Mouse (Mus musculus): ENCODE results near the gene Col24a1.
"Not testable (repeated sequence)": the region's sequence is repeated elsewhere in the genome, so short reads cannot be mapped to it uniquely, and the experiment has no call there.

Gene Col24a1

GRCm38 (mm10) chr3:145353951-145354350 is 61.7 kb downstream of the Col24a1 start:
- DNase-seq (ENCODE audit: low spot score in 2 of 2) = no peak

- DNase-seq (ENCODE audit: low spot score in 2 of 2) = no peak
These were observed 64.7 kb downstream of the Col24a1 start for GRCm38 (mm10) chr3:145356865-145357487.

GRCm38 (mm10) chr3:145365227-145365626 is 73.0 kb downstream of the Col24a1 start:
- DNase-seq (ENCODE audit: low spot score in 2 of 2) = no peak

- DNase-seq (ENCODE audit: low spot score in 2 of 2) = no peak
These were observed 75.0 kb downstream of the Col24a1 start for GRCm38 (mm10) chr3:145367176-145367717.

GRCm38 (mm10) chr3:145376298-145376697 is 84.0 kb downstream of the Col24a1 start:
- no peak for DNase-seq (ENCODE audit: low spot score in 2 of 2)

GRCm38 (mm10) chr3:145383095-145383494 is 90.8 kb downstream of the Col24a1 start:
- no peak for DNase-seq (ENCODE audit: low spot score in 2 of 2)

GRCm38 (mm10) chr3:145386434-145386833 is 94.2 kb downstream of the Col24a1 start:
- DNase-seq (ENCODE audit: low spot score in 2 of 2) = no peak

- DNase-seq (ENCODE audit: low spot score in 2 of 2) = no peak
These were observed 98.4 kb downstream of the Col24a1 start for GRCm38 (mm10) chr3:145390681-145391080.

- DNase-seq (ENCODE audit: low spot score in 2 of 2) = no peak
These were observed 99.9 kb downstream of the Col24a1 start for GRCm38 (mm10) chr3:145391986-145392659.

GRCm38 (mm10) chr3:145399173-145399572 is 106.9 kb downstream of the Col24a1 start:
- DNase-seq (ENCODE audit: low spot score in 2 of 2) = no peak

- DNase-seq (ENCODE audit: low spot score in 2 of 2) = no peak
These were observed 110.0 kb downstream of the Col24a1 start for GRCm38 (mm10) chr3:145402257-145402656.

- DNase-seq (ENCODE audit: low spot score in 2 of 2) = no peak
These were observed 110.7 kb downstream of the Col24a1 start for GRCm38 (mm10) chr3:145402994-145403393.

GRCm38 (mm10) chr3:145408045-145408444 is 115.8 kb downstream of the Col24a1 start:
- no peak for DNase-seq (ENCODE audit: low spot score in 2 of 2)

- DNase-seq (ENCODE audit: low spot score in 2 of 2) = no peak
These were observed 119.9 kb downstream of the Col24a1 start for GRCm38 (mm10) chr3:145412137-145412536.

- no peak for DNase-seq (ENCODE audit: low spot score in 2 of 2)
These were observed 122.1 kb downstream of the Col24a1 start for GRCm38 (mm10) chr3:145414362-145414761.

- DNase-seq (ENCODE audit: low spot score in 2 of 2) = no peak
These were observed 125.5 kb downstream of the Col24a1 start for GRCm38 (mm10) chr3:145417809-145418208.

- DNase-seq (ENCODE audit: low spot score in 2 of 2) = no peak
These were observed 128.1 kb downstream of the Col24a1 start for GRCm38 (mm10) chr3:145420421-145420820.

GRCm38 (mm10) chr3:145422044-145422443 is 129.8 kb downstream of the Col24a1 start:
- no peak for DNase-seq (ENCODE audit: low spot score in 2 of 2)

- DNase-seq (ENCODE audit: low spot score in 2 of 2) = no peak
These were observed 146.1 kb downstream of the Col24a1 start for GRCm38 (mm10) chr3:145438352-145438751.

GRCm38 (mm10) chr3:145439086-145439485 is 146.8 kb downstream of the Col24a1 start:
- DNase-seq (ENCODE audit: low spot score in 2 of 2) = no peak

- DNase-seq (ENCODE audit: low spot score in 2 of 2) = no peak
These were observed 148.7 kb downstream of the Col24a1 start for GRCm38 (mm10) chr3:145440993-145441392.

GRCm38 (mm10) chr3:145442268-145442667 is 150.0 kb downstream of the Col24a1 start:
- DNase-seq (ENCODE audit: low spot score in 2 of 2) = no peak

- DNase-seq (ENCODE audit: low spot score in 2 of 2) = not testable (repeated sequence)
These were observed 150.9 kb downstream of the Col24a1 start for GRCm38 (mm10) chr3:145443167-145443566.

Data from urinary bladder, postnatal 36 days (tissue).